Comparison of ENCODE assay signal across 19 mouse cellular contexts in the genomic region with DNA sequence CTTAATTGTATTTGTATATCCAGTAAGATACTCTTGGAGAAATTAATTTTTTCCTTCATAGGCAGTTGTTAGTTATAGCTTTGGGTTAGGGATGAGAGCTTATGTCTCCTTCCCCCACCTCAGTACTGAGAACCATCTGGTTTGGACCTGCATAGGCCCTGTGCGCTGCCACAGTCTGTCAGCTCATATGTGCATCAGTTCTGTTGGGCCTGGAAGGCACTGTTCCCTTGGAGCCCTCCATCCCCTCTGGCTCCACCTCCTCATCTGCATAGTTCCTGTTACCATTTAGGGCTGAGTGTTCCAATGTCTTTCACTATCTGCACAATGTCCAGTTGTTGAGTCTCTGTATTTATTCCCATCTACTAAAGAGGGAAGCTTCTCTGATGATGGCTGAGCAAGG. TPM values are rescaled to one million over a fixed set of nuclear protein-coding genes. Genes with fewer than 3 reads are reported as not detected.
DNase-seq lines count a peak whose midpoint lies in the region; ATAC-seq and TF ChIP-seq lines count a peak whose summit lies in the region.
"Had no signal": no experiment of that assay in that cellular context is flagged by ENCODE, and none has a peak within 500 bp of the region (broad histone marks: within the 10 kb centered on the region; RNA-seq: fewer than 3 reads in every experiment).

No protein-coding gene starts in this region.

- peak; percentile 48 to 53 for DNase-seq in right cerebral cortex, postnatal 10 days (ENCODE audit: low spot score in 2 of 2)
- DNase-seq in right cerebral cortex, postnatal 36 days (ENCODE audit: low spot score in 2 of 2) = no peak
- DNase-seq in brain, embryonic 14.5 days (ENCODE audit: low read depth) = peak; percentile 27
- DNase-seq in layer of hippocampus, adult 9-10 months (ENCODE audit: low spot score) = peak; percentile 66
- no peak for DNase-seq in lung, postnatal 10 days
- no peak for DNase-seq in lung, postnatal 4 days
- DNase-seq: adrenal gland, postnatal 10 days; cerebellum, adult 18-20 months; gastrocnemius, adult 2 months; heart, postnatal 14 days; kidney, adult 8-10 months; kidney, postnatal 14 days; liver, embryonic 13.5 days; lung, embryonic 14.5 days; thymus, postnatal 14 days had no signal

- ATAC-seq in frontal cortex, adult (ENCODE audit: low TSS enrichment) = no peak
- ATAC-seq: activated CD4-positive, CD25-positive, alpha-beta regulatory T cell, adult 4 months; inflammation-experienced regulatory T-cells, adult 6 months had no signal

- no peak for TF ChIP-seq POLR2A in brain, embryonic 14.5 days (IDR thresholded peaks at IDR 0.05; ENCODE audit: borderline replicate concordance, extremely low read depth, insufficient read depth, insufficient read length, poor library complexity, severe bottlenecking)

- TF ChIP-seq CTCF in brain, embryonic 14.5 days (IDR thresholded peaks at IDR 0.05; ENCODE audit: borderline replicate concordance, extremely low read depth, insufficient read depth, insufficient read length) = no peak

RNA-seq across cellular contexts. Expression of a gene that starts 11.7 kb away (rescaled TPM):
- 0.03 and 0.04 TPM in 2 replicates for polyA plus RNA-seq in brain, embryonic 14.5 days (2012; rRNA removed)
- polyA plus RNA-seq: C2C12 had no signal

RNA-seq across cellular contexts. Expression of a gene that starts 21.0 kb away (rescaled TPM):
- polyA plus RNA-seq in brain, embryonic 14.5 days (2012; rRNA removed) = 49.6 and 55.0 TPM in 2 replicates

RNA-seq across cellular contexts. Expression of a gene that starts 56.5 kb away (rescaled TPM):
- 43.1 and 50.7 TPM in 2 replicates for polyA plus RNA-seq in brain, embryonic 14.5 days (2012; rRNA removed)

Comparison
In these comparisons a context has a peak if more than half of its experiments do, and no peak if none do; other contexts are left out.
1. DNase-seq: peak in right cerebral cortex, postnatal 10 days (2 of 2), brain, embryonic 14.5 days (single experiment) and layer of hippocampus, adult 9-10 months (single experiment); none in right cerebral cortex, postnatal 36 days (0 of 2), lung, postnatal 10 days (single experiment) and lung, postnatal 4 days (0 of 2).